Comparison of ENCODE assay signal across 7 mouse cellular contexts in the genomic region with DNA sequence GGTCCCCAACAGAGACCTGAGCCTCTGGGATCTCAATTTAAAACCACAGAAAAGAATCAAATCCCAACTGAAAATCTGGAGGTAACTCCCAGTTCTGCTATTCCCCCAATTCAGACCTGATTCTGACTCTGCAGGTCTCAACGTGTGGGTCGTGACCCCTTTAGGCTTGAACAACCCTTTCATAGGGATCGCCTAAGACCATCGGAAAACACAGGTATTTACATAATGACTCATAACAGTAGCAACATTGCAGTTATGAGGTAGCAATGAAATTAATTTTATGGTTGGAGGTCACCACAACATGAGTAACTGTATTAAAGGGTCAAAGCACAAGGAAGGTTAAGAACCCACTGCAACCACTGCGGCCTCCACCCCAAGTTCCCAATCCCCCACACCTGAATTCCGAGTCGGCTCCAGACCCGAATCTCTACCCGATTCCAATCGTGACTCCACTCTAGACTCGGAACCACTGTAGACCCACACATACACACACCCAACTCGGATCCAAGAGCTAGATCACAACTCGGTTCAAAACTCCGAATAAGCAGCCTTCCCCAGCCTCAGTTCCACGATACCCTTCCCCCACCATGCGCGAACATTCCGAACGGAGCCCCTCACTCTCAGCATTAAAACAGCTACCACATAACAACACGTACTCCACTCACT.
DNase-seq lines count a peak whose midpoint lies in the region; ATAC-seq lines count a peak whose summit lies in the region.

No protein-coding gene starts in this region.

- H3K4me1 ChIP-seq in lung, embryonic 16.5 days (replicated peaks; ENCODE audit: control insufficient read depth, insufficient read depth, low read length), result peaks cover 24% of the 10 kb centered on the region
- peaks cover 24% of the 10 kb centered on the region for H3K4me1 ChIP-seq in embryonic facial prominence, embryonic 13.5 days
- H3K4me1 ChIP-seq in neural tube, embryonic 11.5 days (ENCODE audit: control insufficient read depth, insufficient read depth, low read length), result peaks cover under 1% of the 10 kb centered on the region

- 0 out of 2 replicates have a peak, but pooled peaks cover 2% of the 10 kb centered on the region for H3K36me3 ChIP-seq in lung, embryonic 16.5 days (ENCODE audit: control insufficient read depth, insufficient read depth, low read length)
- H3K36me3 ChIP-seq in embryonic facial prominence, embryonic 13.5 days, result no peaks in the 10 kb centered on the region
- no peaks in the 10 kb centered on the region for H3K36me3 ChIP-seq in neural tube, embryonic 11.5 days (ENCODE audit: control insufficient read depth, insufficient read depth, low read length)

- H3K27ac ChIP-seq in lung, embryonic 16.5 days (ENCODE audit: low read length), result no peak overlapping the region
- peak overlapping the region; percentile 77 for H3K27ac ChIP-seq in embryonic facial prominence, embryonic 13.5 days
- H3K27ac ChIP-seq in neural tube, embryonic 11.5 days (ENCODE audit: low read depth, low read length), result no peak overlapping the region

- H3K9ac ChIP-seq in lung, embryonic 16.5 days (ENCODE audit: low read length), result peak overlapping the region; percentile 77
- H3K9ac ChIP-seq in embryonic facial prominence, embryonic 13.5 days, result peak overlapping the region; percentile 80
- peak overlapping the region; percentile 58 for H3K9ac ChIP-seq in neural tube, embryonic 11.5 days (ENCODE audit: low read length)

- H3K4me3 ChIP-seq in lung, embryonic 16.5 days (ENCODE audit: low read length), result peak overlapping the region; percentile 68
- peak overlapping the region; percentile 65 for H3K4me3 ChIP-seq in embryonic facial prominence, embryonic 13.5 days
- peak overlapping the region; percentile 43 for H3K4me3 ChIP-seq in neural tube, embryonic 11.5 days (ENCODE audit: low read depth, low read length)

- no peaks in the 10 kb centered on the region for H3K27me3 ChIP-seq in lung, embryonic 16.5 days (ENCODE audit: control insufficient read depth, insufficient read depth, low read depth, low read length)
- no peaks in the 10 kb centered on the region for H3K27me3 ChIP-seq in embryonic facial prominence, embryonic 13.5 days
- H3K27me3 ChIP-seq in neural tube, embryonic 11.5 days (ENCODE audit: control insufficient read depth, insufficient read depth, low read length), result no peaks in the 10 kb centered on the region

- DNase-seq in lung, postnatal 10 days, result no peak
- peak; percentile 37 for DNase-seq in induced T-regulatory cell, adult 2 months (ENCODE audit: low read depth)
- DNase-seq in neural tube, embryonic 11.5 days (ENCODE audit: low spot score), result no peak
- DNase-seq in layer of hippocampus, postnatal 25 days (ENCODE audit: extremely low spot score in 1 of 2, low spot score in 1 of 2), result no peak
- no peak for DNase-seq in urinary bladder, postnatal 14 days (ENCODE audit: low spot score)

- H3K4me2 ChIP-seq in lung, embryonic 16.5 days (ENCODE audit: low read depth, low read length), result peak overlapping the region; percentile 59
- peak overlapping the region; percentile 61 for H3K4me2 ChIP-seq in embryonic facial prominence, embryonic 13.5 days
- peak overlapping the region; percentile 68 for H3K4me2 ChIP-seq in neural tube, embryonic 11.5 days (ENCODE audit: low read depth)

- no peak for ATAC-seq in lung, embryonic 16.5 days (ENCODE audit: low read depth)
- no peak for ATAC-seq in embryonic facial prominence, embryonic 13.5 days (ENCODE audit: insufficient number of reproducible peaks, insufficient read depth, low FRiP score, low TSS enrichment, low read depth)
- no peak for ATAC-seq in neural tube, embryonic 11.5 days (ENCODE audit: insufficient read depth, low FRiP score, low TSS enrichment)

- 49% methylated on average over 20 of the region's 20 CpGs for WGBS in lung, embryonic 16.5 days
- 44% methylated on average over 20 of the region's 20 CpGs for WGBS in embryonic facial prominence, embryonic 13.5 days
- 50% methylated on average over 20 of the region's 20 CpGs for WGBS in neural tube, embryonic 11.5 days

- H3K9me3 ChIP-seq in lung, embryonic 16.5 days (ENCODE audit: control insufficient read depth, low read length), result peaks cover 15% of the 10 kb centered on the region
- H3K9me3 ChIP-seq in embryonic facial prominence, embryonic 13.5 days, result peaks cover 16% of the 10 kb centered on the region
- no peaks in the 10 kb centered on the region for H3K9me3 ChIP-seq in neural tube, embryonic 11.5 days (ENCODE audit: control insufficient read depth, low read length)
